Mouse (Mus musculus): ENCODE data around the gene Cyb561a3. TPM values are rescaled to one million over a fixed set of nuclear protein-coding genes. Genes with fewer than 3 reads are reported as not detected.

Gene Cyb561a3
- polyA plus RNA-seq, 1 experiment, result 44.1 TPM

- TF ChIP-seq POLR2A (IDR thresholded peaks at IDR 0.05; ENCODE audit: low read depth, low read length), result no peak
- TF ChIP-seq CTCF (conservative IDR thresholded peaks at IDR 0.05; ENCODE audit: insufficient read depth, insufficient read length, low read depth, low read length), result no peak
- H3K27ac ChIP-seq (ENCODE audit: insufficient read depth, low read depth, low read length), result no peak overlapping the region
- no peaks in the 10 kb centered on the region for H3K36me3 ChIP-seq (ENCODE audit: control insufficient read depth, insufficient read depth, low read length)
- WGBS, result 80% methylated on average over 3 of the region's 3 CpGs
- no peaks in the 10 kb centered on the region for H3K27me3 ChIP-seq (replicated peaks; ENCODE audit: control insufficient read depth, insufficient read depth, low read length)
- peaks cover 3% of the 10 kb centered on the region; the same call in 1 of the 2 replicates for H3K4me1 ChIP-seq (ENCODE audit: control insufficient read depth, insufficient read depth, low read length)
- DNase-seq, result no peak
- no peak overlapping the region for H3K4me3 ChIP-seq (ENCODE audit: insufficient read depth, low read depth, low read length)
Observed at GRCm38 (mm10) chr19:10580761-10581160, 3.8 kb downstream of the Cyb561a3 start.

GRCm38 (mm10) chr19:10581984-10582383, 5.0 kb downstream of the Cyb561a3 start:
- Histone ChIP-seq H3K36me3 (ENCODE audit: control insufficient read depth, insufficient read depth, low read length) (no peaks in the 10 kb centered on the region), H3K27ac (ENCODE audit: insufficient read depth, low read depth, low read length) (no peak overlapping the region), H3K4me1 (ENCODE audit: control insufficient read depth, insufficient read depth, low read length) (peaks cover 3% of the 10 kb centered on the region; the same call in 1 of the 2 replicates), H3K27me3 (replicated peaks; ENCODE audit: control insufficient read depth, insufficient read depth, low read length) (no peaks in the 10 kb centered on the region), H3K4me3 (ENCODE audit: insufficient read depth, low read depth, low read length) (no peak overlapping the region)
- DNase-seq, result no peak
- WGBS, result 83% methylated on average over 6 of the region's 6 CpGs
- TF ChIP-seq CTCF (conservative IDR thresholded peaks at IDR 0.05; ENCODE audit: insufficient read depth, insufficient read length, low read depth, low read length) (no peak), POLR2A (IDR thresholded peaks at IDR 0.05; ENCODE audit: low read depth, low read length) (no peak)

- H3K27me3 ChIP-seq (replicated peaks; ENCODE audit: control insufficient read depth, insufficient read depth, low read length), result no peaks in the 10 kb centered on the region
- no peaks in the 10 kb centered on the region; the same call in 1 of the 2 replicates for H3K4me1 ChIP-seq (ENCODE audit: control insufficient read depth, insufficient read depth, low read length)
- DNase-seq, result no peak
- H3K27ac ChIP-seq (ENCODE audit: insufficient read depth, low read depth, low read length), result no peak overlapping the region
- H3K36me3 ChIP-seq (ENCODE audit: control insufficient read depth, insufficient read depth, low read length), result no peaks in the 10 kb centered on the region
- WGBS, result 45% methylated on average over 7 of the region's 7 CpGs
- H3K4me3 ChIP-seq (ENCODE audit: insufficient read depth, low read depth, low read length), result no peak overlapping the region
- TF ChIP-seq POLR2A (IDR thresholded peaks at IDR 0.05; ENCODE audit: low read depth, low read length), result no peak
- TF ChIP-seq CTCF (conservative IDR thresholded peaks at IDR 0.05; ENCODE audit: insufficient read depth, insufficient read length, low read depth, low read length), result no peak
Observed at GRCm38 (mm10) chr19:10583550-10584146, 6.7 kb downstream of the Cyb561a3 start.

- Histone ChIP-seq H3K36me3 (ENCODE audit: control insufficient read depth, insufficient read depth, low read length) (no peaks in the 10 kb centered on the region), H3K4me1 (ENCODE audit: control insufficient read depth, insufficient read depth, low read length) (no peaks in the 10 kb centered on the region), H3K27me3 (replicated peaks; ENCODE audit: control insufficient read depth, insufficient read depth, low read length) (no peaks in the 10 kb centered on the region), H3K4me3 (ENCODE audit: insufficient read depth, low read depth, low read length) (no peak overlapping the region), H3K27ac (ENCODE audit: insufficient read depth, low read depth, low read length) (no peak overlapping the region)
- no peak for TF ChIP-seq POLR2A (IDR thresholded peaks at IDR 0.05; ENCODE audit: low read depth, low read length)
- no peak for TF ChIP-seq CTCF (conservative IDR thresholded peaks at IDR 0.05; ENCODE audit: insufficient read depth, insufficient read length, low read depth, low read length)
- DNase-seq, result no peak
- 67% methylated on average over 8 of the region's 8 CpGs for WGBS
Observed at GRCm38 (mm10) chr19:10585112-10585511, 8.1 kb downstream of the Cyb561a3 start.

- Histone ChIP-seq H3K27me3 (replicated peaks; ENCODE audit: control insufficient read depth, insufficient read depth, low read length) (no peaks in the 10 kb centered on the region), H3K36me3 (ENCODE audit: control insufficient read depth, insufficient read depth, low read length) (no peaks in the 10 kb centered on the region), H3K4me1 (ENCODE audit: control insufficient read depth, insufficient read depth, low read length) (no peaks in the 10 kb centered on the region), H3K4me3 (ENCODE audit: insufficient read depth, low read depth, low read length) (no peak overlapping the region), H3K27ac (ENCODE audit: insufficient read depth, low read depth, low read length) (no peak overlapping the region)
- no peak for DNase-seq
- TF ChIP-seq POLR2A (IDR thresholded peaks at IDR 0.05; ENCODE audit: low read depth, low read length) (no peak), CTCF (conservative IDR thresholded peaks at IDR 0.05; ENCODE audit: insufficient read depth, insufficient read length, low read depth, low read length) (no peak)
- WGBS, result 90% methylated on average over 8 of the region's 8 CpGs
Observed at GRCm38 (mm10) chr19:10587231-10587630, 10.3 kb downstream of the Cyb561a3 start.

GRCm38 (mm10) chr19:10589127-10589857, 12.3 kb downstream of the Cyb561a3 start:
- no peak overlapping the region for H3K27ac ChIP-seq (ENCODE audit: insufficient read depth, low read depth, low read length)
- no peaks in the 10 kb centered on the region for H3K27me3 ChIP-seq (replicated peaks; ENCODE audit: control insufficient read depth, insufficient read depth, low read length)
- peaks cover 2% of the 10 kb centered on the region; the same call in 1 of the 2 replicates for H3K36me3 ChIP-seq (ENCODE audit: control insufficient read depth, insufficient read depth, low read length)
- no peak for DNase-seq
- 59% methylated on average over 5 of the region's 5 CpGs for WGBS
- H3K4me1 ChIP-seq (ENCODE audit: control insufficient read depth, insufficient read depth, low read length), result no peaks in the 10 kb centered on the region
- H3K4me3 ChIP-seq (ENCODE audit: insufficient read depth, low read depth, low read length), result no peak overlapping the region
- TF ChIP-seq POLR2A (IDR thresholded peaks at IDR 0.05; ENCODE audit: low read depth, low read length), result no peak
- TF ChIP-seq CTCF (conservative IDR thresholded peaks at IDR 0.05; ENCODE audit: insufficient read depth, insufficient read length, low read depth, low read length), result no peak

- Histone ChIP-seq H3K36me3 (ENCODE audit: control insufficient read depth, insufficient read depth, low read length) (peaks cover 2% of the 10 kb centered on the region; the same call in 1 of the 2 replicates), H3K4me3 (ENCODE audit: insufficient read depth, low read depth, low read length) (no peak overlapping the region), H3K27ac (ENCODE audit: insufficient read depth, low read depth, low read length) (no peak overlapping the region), H3K27me3 (replicated peaks; ENCODE audit: control insufficient read depth, insufficient read depth, low read length) (no peaks in the 10 kb centered on the region), H3K4me1 (ENCODE audit: control insufficient read depth, insufficient read depth, low read length) (no peaks in the 10 kb centered on the region)
- WGBS, result 55% methylated on average over 3 of the region's 3 CpGs
- TF ChIP-seq POLR2A (IDR thresholded peaks at IDR 0.05; ENCODE audit: low read depth, low read length) (no peak), CTCF (conservative IDR thresholded peaks at IDR 0.05; ENCODE audit: insufficient read depth, insufficient read length, low read depth, low read length) (no peak)
- no peak for DNase-seq
Observed at GRCm38 (mm10) chr19:10590301-10590700, 13.3 kb downstream of the Cyb561a3 start.
